Mouse (Mus musculus) liver, embryonic 16.5 days (tissue): ENCODE data around the gene Myzap. TPM values are rescaled to one million over a fixed set of nuclear protein-coding genes. Genes with fewer than 3 reads are reported as not detected.
"Not testable (repeated sequence)": the region's sequence is repeated elsewhere in the genome, so short reads cannot be mapped to it uniquely, and the experiment has no call there.

Experiments
- ATAC-seq: fragments of 200-750 bp; cut with Nextera tagmentation; 2 replicates; pipeline ENCODE4 v1.8.0; 2017; ENCODE audit warnings: low read depth, mild to moderate bottlenecking, moderate number of reproducible peaks, moderate library complexity
- H3K27ac ChIP-seq: fragments of 300-500 bp; sonication (generic); 2 replicates; pipeline ENCODE4 v1.5.1; 2014; ENCODE audit warnings: mild to moderate bottlenecking, low read length
- H3K27me3 ChIP-seq: fragments of 300-500 bp; sonication (generic); 2 replicates; pipeline ENCODE4 v1.6.1; 2014; ENCODE audit warnings: low read depth, low read length, mixed read lengths; ENCODE audit not compliant: control insufficient read depth, insufficient read depth
- H3K36me3 ChIP-seq: fragments of 300-500 bp; sonication (generic); 2 replicates; pipeline ENCODE4 v1.6.1; 2014; ENCODE audit warnings: mild to moderate bottlenecking; ENCODE audit not compliant: control insufficient read depth, insufficient read depth
- H3K4me1 ChIP-seq: fragments of 300-500 bp; sonication (generic); 2 replicates; pipeline ENCODE4 v1.6.1; 2014; ENCODE audit warnings: low read depth, low read length, mixed read lengths; ENCODE audit not compliant: control insufficient read depth
- H3K4me2 ChIP-seq: fragments of 300-500 bp; sonication (generic); 2 replicates; pipeline ENCODE4 v1.6.1; 2014; ENCODE audit warnings: low read depth, low read length, mixed read lengths
- H3K4me3 ChIP-seq: fragments of 300-500 bp; sonication (generic); 2 replicates; pipeline ENCODE4 v1.5.1; 2014; ENCODE audit warnings: low read depth, mild to moderate bottlenecking, low read length
- H3K9ac ChIP-seq: fragments of 300-500 bp; sonication (generic); 2 replicates; pipeline ENCODE4 v1.6.1; 2014; ENCODE audit warnings: low read depth, low read length
- H3K9me3 ChIP-seq: fragments of 300-500 bp; sonication (generic); replicated peaks from 2 replicates; pipeline ENCODE4 v1.6.1; 2016; ENCODE audit warnings: low read length; ENCODE audit not compliant: control insufficient read depth
- WGBS: fragments of 180-500 bp; shearing (Covaris S2); extraction: QIAGEN DNeasy Blood & Tissue Kit; methylation state at CpG from one replicate; pipeline ENCODE4 v1.1.7; 2014; ENCODE audit not compliant: insufficient replicate concordance; 5-methylcytosine and 5-hydroxymethylcytosine counted together
- polyA plus RNA-seq: library from polyadenylated mRNA; unstranded; fragments of >200 nt; fragmentation: Nextera tagmentation; extraction: Ambion mirVana; gene quantifications from 2 replicates; pipeline ENCODE4 v1.2.1, GENCODE M21; 2015

Myzap gene
- polyA plus RNA-seq, 1 experiment from 2014 or later = 2.0 TPM

DNA sequence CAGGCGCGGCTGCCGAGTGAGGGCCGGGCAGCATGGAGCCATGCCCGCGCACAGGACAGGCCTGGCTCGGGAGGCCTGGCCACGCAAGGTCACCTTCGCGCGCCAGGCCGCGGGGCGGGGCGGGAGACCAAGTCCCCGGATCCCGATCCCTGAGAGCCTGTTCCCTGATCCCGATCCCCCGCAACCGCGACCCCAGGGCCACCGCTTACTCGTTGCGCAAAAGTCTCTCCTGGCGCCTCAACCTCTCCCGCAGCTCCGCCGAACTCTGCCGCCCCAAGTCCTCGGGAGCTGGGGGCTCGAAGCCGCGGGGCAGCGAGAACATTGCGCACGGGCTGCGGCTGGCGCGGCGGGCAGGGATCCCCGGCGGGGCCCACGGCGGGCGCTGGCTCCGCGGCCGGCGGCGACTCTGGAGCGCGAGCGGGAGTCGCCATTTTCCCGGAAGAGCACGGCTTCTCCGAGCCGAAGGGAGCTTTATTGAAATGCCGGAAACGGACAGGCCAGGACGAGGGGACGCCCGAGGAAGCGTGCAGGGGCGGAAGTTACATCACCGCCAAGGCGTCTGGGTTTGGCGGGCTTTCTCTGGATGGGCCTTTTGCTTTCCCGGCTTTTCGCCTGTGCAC, 106.6 kb downstream of the Myzap start, which contains the start of gene Polr2m:
Gene Polr2m, minus strand, starts transcription at position 461 of the 620 bp plus-strand sequence.
- ATAC-seq = peak; percentile 96
- Histone ChIP-seq H3K4me1 (peaks cover 5% of the 10 kb centered on the region), H3K4me3 (peak within 1 kb of the TSS; percentile 98), H3K27me3 (no peaks in the 10 kb centered on the region; the same call in 1 of the 2 replicates), H3K36me3 (peaks cover 27% of the 10 kb centered on the region), H3K4me2 (peak within 1 kb of the TSS; percentile 77), H3K9me3 (no peaks in the 10 kb centered on the region), H3K27ac (peak within 1 kb of the TSS; percentile 86), H3K9ac (peak within 1 kb of the TSS; percentile 94)
- under 1% methylated on average over 67 of the region's 70 CpGs for WGBS

DNA sequence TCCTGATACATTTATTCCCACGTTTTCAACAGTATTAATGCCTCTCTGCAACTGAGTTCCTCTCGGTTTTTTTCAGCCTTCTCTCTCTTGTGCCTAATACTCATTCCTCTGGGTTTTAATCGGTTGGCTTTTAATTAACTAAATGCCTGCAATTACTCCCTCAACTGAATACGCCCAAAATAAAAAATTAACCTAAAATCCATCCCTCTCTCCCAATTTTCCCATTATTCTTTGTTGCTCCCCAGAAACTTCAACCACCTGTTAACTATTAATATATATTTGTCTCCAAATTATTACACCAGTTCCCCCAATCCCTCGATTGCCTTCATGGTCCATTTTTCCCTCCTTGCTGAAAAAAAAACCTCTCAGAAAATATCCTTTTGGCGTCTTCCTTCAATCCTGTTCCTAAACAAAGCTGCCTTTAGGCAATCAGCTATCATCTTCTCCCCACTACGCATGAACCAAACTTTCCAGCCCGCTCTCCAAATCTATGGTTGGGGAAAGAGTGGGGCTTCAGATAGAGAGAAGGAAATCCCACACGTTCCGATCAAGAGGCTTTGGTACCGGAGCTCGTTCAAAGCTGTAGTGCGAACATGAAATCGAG, 107.2 kb downstream of the Myzap start:
- Histone ChIP-seq H3K27ac (peak overlapping the region; percentile 86), H3K4me2 (peak overlapping the region; percentile 77), H3K9ac (peak overlapping the region; percentile 94), H3K4me3 (peak overlapping the region; percentile 98), H3K4me1 (peaks cover 5% of the 10 kb centered on the region), H3K9me3 (no peaks in the 10 kb centered on the region), H3K27me3 (no peaks in the 10 kb centered on the region; the same call in 1 of the 2 replicates), H3K36me3 (peaks cover 31% of the 10 kb centered on the region)
- WGBS = 2% methylated on average over 14 of the region's 14 CpGs
- no peak for ATAC-seq

DNA sequence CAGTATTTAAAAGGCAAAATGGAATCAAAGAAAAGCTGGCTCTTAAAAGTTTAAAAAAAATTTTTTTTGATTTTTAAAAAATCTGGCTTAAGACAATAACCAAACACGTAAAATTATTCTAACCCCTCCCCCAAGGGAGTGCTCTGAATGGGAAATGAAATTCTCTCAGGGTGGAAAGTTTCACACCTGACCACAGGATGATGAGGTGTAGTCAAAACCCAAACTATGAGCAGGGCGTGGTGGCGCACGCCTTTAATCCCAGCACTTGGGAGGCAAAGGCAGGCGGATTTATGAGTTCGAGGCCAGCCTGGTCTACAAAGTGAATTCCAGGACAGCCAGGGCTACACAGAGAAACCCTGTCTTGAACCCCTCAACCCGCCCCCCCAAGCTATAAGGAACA, 108.3 kb downstream of the Myzap start:
- not testable (repeated sequence) for H3K9ac ChIP-seq, H3K9me3 ChIP-seq, H3K4me1 ChIP-seq, H3K27ac ChIP-seq, ATAC-seq, H3K4me3 ChIP-seq, H3K27me3 ChIP-seq
- peaks cover 40% of the 10 kb centered on the region for H3K36me3 ChIP-seq
- peak overlapping the region; percentile 77; the same call in 1 of the 2 replicates for H3K4me2 ChIP-seq
- 79% methylated on average over 7 of the region's 7 CpGs for WGBS

DNA sequence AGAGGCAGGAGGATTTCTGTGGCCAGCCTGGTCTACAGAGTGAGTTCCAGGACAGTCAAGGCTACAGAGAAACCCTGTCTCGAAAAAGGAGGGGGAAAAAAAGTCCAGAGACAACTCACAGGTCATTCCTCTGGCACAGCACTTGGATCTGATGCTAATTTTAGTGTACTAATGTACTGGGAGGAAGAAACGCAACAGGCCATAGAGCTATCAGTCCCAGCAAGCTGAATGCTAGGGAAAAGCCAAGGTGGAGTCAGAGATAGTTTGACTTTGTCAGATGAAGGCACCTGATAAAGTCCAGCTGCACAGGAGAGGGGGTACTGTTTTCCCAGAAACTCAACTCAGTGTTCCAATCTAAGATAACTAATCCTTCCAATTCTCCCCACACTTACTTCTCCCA, 111.9 kb downstream of the Myzap start:
- no peak overlapping the region for H3K27ac ChIP-seq
- peaks cover 71% of the 10 kb centered on the region for H3K36me3 ChIP-seq
- peak; percentile 62 for ATAC-seq
- no peak overlapping the region for H3K9ac ChIP-seq
- peaks cover 5% of the 10 kb centered on the region for H3K4me1 ChIP-seq
- H3K27me3 ChIP-seq = no peaks in the 10 kb centered on the region
- no peaks in the 10 kb centered on the region for H3K9me3 ChIP-seq
- H3K4me3 ChIP-seq = no peak overlapping the region
- 60% methylated on average over 2 of the region's 2 CpGs for whole genome bisulfite sequencing
- no peak overlapping the region for H3K4me2 ChIP-seq

DNA sequence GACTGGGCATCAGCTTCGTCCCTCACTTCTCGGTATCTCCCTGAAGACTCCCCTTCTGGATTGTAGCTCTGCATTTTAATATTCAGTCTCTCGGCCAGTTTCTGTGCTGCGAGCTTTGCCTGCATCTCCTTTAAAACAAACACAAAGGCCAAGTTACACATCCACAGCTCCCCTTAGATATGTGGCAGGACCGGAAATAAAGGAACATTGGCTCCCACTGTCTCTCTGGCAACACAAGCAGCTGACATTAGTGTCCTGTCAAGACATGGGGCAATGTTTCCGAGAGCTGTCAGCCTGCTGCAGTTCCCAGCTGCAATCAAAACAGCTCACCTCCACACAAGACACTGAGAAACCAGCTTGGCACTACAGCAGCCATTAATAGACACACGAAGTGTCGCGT, 112.7 kb downstream of the Myzap start:
- Histone ChIP-seq H3K4me2 (no peak overlapping the region), H3K4me1 (peaks cover 5% of the 10 kb centered on the region), H3K27me3 (no peaks in the 10 kb centered on the region), H3K4me3 (no peak overlapping the region), H3K9ac (no peak overlapping the region), H3K9me3 (no peaks in the 10 kb centered on the region), H3K36me3 (peaks cover 73% of the 10 kb centered on the region), H3K27ac (no peak overlapping the region)
- 87% methylated on average over 9 of the region's 9 CpGs for WGBS
- no peak for ATAC-seq

DNA sequence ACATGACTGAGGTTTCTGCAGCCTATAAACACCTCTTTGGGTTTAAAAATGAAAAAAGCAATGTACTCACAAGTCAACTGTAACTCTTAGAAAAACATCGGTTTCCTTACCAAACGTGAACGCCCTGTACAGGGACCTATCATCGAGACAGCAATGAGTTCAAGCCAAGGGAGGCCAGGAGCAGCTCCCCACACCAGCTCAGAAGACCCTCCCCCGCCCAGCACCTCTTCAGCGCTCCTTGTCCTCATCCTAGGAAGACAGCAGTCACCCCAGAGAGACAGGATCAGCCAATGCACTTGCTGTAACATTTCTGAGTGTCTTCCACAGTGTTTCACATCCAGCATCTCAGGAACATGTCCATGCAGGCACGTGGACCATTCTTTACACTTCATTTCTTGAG, 113.6 kb downstream of the Myzap start:
- H3K9me3 ChIP-seq = no peaks in the 10 kb centered on the region
- no peak overlapping the region for H3K4me2 ChIP-seq
- H3K4me1 ChIP-seq = peaks cover 2% of the 10 kb centered on the region
- no peak for ATAC-seq
- no peaks in the 10 kb centered on the region for H3K27me3 ChIP-seq
- peaks cover 73% of the 10 kb centered on the region for H3K36me3 ChIP-seq
- no peak overlapping the region for H3K27ac ChIP-seq
- no peak overlapping the region for H3K9ac ChIP-seq
- WGBS = 89% methylated on average over 7 of the region's 7 CpGs
- no peak overlapping the region for H3K4me3 ChIP-seq

DNA sequence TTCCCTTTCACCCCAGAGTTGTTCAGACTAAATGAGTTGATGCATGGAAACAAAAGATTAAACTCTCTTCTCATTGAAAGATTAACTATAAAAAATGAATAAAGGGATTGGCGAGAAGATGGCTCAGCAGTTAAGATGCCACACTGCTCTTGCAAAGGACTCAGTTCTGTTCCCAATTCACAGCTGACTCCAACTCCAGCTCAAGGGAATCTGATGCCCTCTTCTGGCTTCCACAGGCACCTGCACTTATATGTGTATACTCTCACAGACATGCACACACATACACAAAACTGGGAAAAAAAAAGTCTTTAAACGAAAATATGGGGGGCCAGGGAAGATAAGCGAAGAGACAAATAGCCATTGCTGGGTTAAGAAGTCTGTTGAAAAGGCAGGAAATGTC, 115.6 kb downstream of the Myzap start:
- ATAC-seq = no peak
- H3K4me1 ChIP-seq = peaks cover 2% of the 10 kb centered on the region
- H3K4me3 ChIP-seq = no peak overlapping the region
- H3K27ac ChIP-seq = no peak overlapping the region
- H3K9me3 ChIP-seq = no peaks in the 10 kb centered on the region
- 84% methylated on average over 3 of the region's 3 CpGs for WGBS
- no peak overlapping the region for H3K4me2 ChIP-seq
- no peaks in the 10 kb centered on the region for H3K27me3 ChIP-seq
- peaks cover 55% of the 10 kb centered on the region for H3K36me3 ChIP-seq
- no peak overlapping the region for H3K9ac ChIP-seq

DNA sequence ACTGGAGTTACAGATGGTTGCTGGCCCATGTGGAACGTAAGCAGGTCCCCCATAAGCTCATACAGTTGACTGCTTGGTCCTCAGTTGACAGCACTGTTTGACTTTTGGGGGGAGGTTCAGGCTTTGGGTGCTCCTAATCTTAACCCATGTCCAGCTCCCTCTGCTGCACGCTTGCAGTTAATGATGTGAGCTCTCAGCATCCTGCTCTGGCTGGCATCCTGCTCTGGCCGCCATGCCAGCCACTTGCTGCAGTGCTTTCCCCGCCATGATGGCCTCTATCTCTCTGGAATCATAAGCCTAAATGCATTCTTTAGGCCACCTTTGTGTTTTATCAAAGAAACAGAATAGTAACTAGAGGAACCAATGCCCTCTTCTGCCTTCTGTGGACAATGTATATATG, 116.6 kb downstream of the Myzap start:
- Histone ChIP-seq H3K27ac (no peak overlapping the region), H3K4me2 (no peak overlapping the region), H3K27me3 (no peaks in the 10 kb centered on the region), H3K4me3 (no peak overlapping the region), H3K36me3 (peaks cover 45% of the 10 kb centered on the region), H3K9me3 (no peaks in the 10 kb centered on the region), H3K4me1 (no peaks in the 10 kb centered on the region; the same call in 1 of the 2 replicates), H3K9ac (no peak overlapping the region)
- ATAC-seq = no peak
- WGBS = 82% methylated on average over 4 of the region's 4 CpGs

DNA sequence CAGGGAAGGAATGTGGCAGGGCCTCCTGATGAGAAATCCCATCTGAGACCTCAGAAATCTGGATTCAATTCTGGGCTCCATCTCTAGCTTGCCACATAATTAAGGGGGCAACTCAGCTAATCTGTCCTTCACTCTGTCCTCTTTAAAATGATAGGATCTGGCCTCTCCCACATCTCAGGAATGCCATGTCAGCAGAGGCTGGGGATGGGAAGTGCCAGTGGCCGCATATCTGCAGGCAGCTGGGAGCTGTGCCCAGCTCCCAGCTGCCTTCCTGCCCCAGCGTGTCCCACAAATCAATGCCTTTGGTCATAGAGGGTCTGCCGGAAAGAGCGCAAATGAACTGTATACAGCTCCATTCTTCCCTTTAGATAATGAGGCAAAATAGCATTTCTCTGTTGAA, 124.7 kb downstream of the Myzap start:
- H3K4me3 ChIP-seq = no peak overlapping the region
- H3K36me3 ChIP-seq = no peaks in the 10 kb centered on the region
- no peak overlapping the region for H3K9ac ChIP-seq
- WGBS = 60% methylated on average over 4 of the region's 4 CpGs
- no peaks in the 10 kb centered on the region for H3K9me3 ChIP-seq
- H3K27me3 ChIP-seq = no peaks in the 10 kb centered on the region
- no peak overlapping the region for H3K4me2 ChIP-seq
- H3K4me1 ChIP-seq = no peaks in the 10 kb centered on the region
- no peak for ATAC-seq
- H3K27ac ChIP-seq = no peak overlapping the region
